Mouse (Mus musculus) midbrain, embryonic 10.5 days (tissue): Measurements from ENCODE around the gene Apoa4. TPM values are rescaled to one million over a fixed set of nuclear protein-coding genes. Genes with fewer than 3 reads are reported as not detected.

Source experiments
- DNase-seq: peaks from one replicate; pipeline ENCODE4 v3.0.0-alpha.2; 2017; ENCODE audit warnings: low spot score
- H3K27ac ChIP-seq: fragments of 300-500 bp; sonication (generic); replicated peaks from 2 replicates; pipeline ENCODE4 v1.5.1; 2016; ENCODE audit warnings: mild to moderate bottlenecking
- H3K27me3 ChIP-seq: fragments of 300-500 bp; sonication (generic); 2 replicates; pipeline ENCODE4 v1.6.1; 2016; ENCODE audit warnings: low read depth, mild to moderate bottlenecking; ENCODE audit not compliant: poor library complexity, severe bottlenecking
- H3K36me3 ChIP-seq: fragments of 300-500 bp; sonication (generic); 2 replicates; pipeline ENCODE4 v1.6.1; 2016; ENCODE audit warnings: mild to moderate bottlenecking, moderate library complexity
- H3K4me1 ChIP-seq: fragments of 300-500 bp; sonication (generic); 2 replicates; pipeline ENCODE4 v1.6.1; 2016
- H3K4me3 ChIP-seq: fragments of 300-500 bp; sonication (generic); 2 replicates; pipeline ENCODE4 v1.5.1; 2016; ENCODE audit warnings: mild to moderate bottlenecking, moderate library complexity
- H3K9me3 ChIP-seq: fragments of 300-500 bp; sonication (generic); replicated peaks from 2 replicates; pipeline ENCODE4 v1.6.1; 2016; ENCODE audit warnings: mild to moderate bottlenecking
- WGBS: fragments of 180-500 bp; shearing (Covaris S2); methylation state at CpG from one replicate; pipeline ENCODE4 v1.1.7; 2016; 5-methylcytosine and 5-hydroxymethylcytosine counted together
- polyA plus RNA-seq: library from polyadenylated mRNA; unstranded; fragments of >200 nt; fragmentation: Nextera tagmentation; extraction: Ambion mirVana; gene quantifications from 2 replicates; pipeline ENCODE4 v1.2.1, GENCODE M21; 2016

The Apoa4 gene
- polyA plus RNA-seq, 1 experiment from 2014 or later, result not detected

- WGBS, result 89% methylated on average over 7 of the region's 7 CpGs
- DNase-seq, result no peak
- Histone ChIP-seq H3K4me3 (no peak overlapping the region), H3K9me3 (no peaks in the 10 kb centered on the region), H3K4me1 (no peaks in the 10 kb centered on the region), H3K36me3 (no peaks in the 10 kb centered on the region), H3K27me3 (peaks cover 17% of the 10 kb centered on the region), H3K27ac (no peak overlapping the region)
These were observed 20.6 kb downstream of the Apoa4 start for GRCm38 (mm10) chr9:46261131-46261530.

- H3K4me1 ChIP-seq, result peaks cover 8% of the 10 kb centered on the region
- H3K27ac ChIP-seq, result no peak within 1 kb of the TSS
- DNase-seq, result no peak
- H3K27me3 ChIP-seq, result peaks cover 40% of the 10 kb centered on the region
- H3K4me3 ChIP-seq, result no peak within 1 kb of the TSS
- 70% methylated on average over 7 of the region's 7 CpGs for WGBS
- H3K9me3 ChIP-seq, result no peaks in the 10 kb centered on the region
- no peaks in the 10 kb centered on the region for H3K36me3 ChIP-seq
These were observed 27.9 kb downstream of the Apoa4 start, which contains the start of gene Apoa5 for GRCm38 (mm10) chr9:46268343-46268873. Gene Apoa5 (plus strand): TSS chr9:46268633.

DNA sequence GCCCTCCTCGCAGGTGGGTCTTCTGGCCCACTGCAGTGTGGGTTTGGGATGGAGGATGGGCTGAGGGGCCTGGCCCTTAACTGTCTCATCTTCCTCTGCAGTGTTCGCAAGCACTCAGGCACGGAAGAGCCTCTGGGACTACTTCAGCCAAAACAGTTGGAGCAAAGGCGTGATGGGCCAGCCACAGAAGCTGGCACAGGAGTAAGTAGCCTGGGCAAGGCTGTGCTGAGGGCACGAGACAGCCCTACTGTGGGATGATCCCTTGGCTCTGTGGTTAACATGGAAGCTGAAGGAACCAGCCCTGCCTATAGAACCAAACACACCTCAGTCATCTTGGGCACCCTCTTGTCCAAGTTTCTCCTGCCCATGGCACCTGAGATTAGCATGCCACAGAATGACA lies 28.6 kb downstream of the Apoa4 start:
- no peak for DNase-seq
- H3K27me3 ChIP-seq, result peaks cover 40% of the 10 kb centered on the region
- H3K9me3 ChIP-seq, result no peaks in the 10 kb centered on the region
- peaks cover 15% of the 10 kb centered on the region for H3K4me1 ChIP-seq
- H3K36me3 ChIP-seq, result no peaks in the 10 kb centered on the region
- 91% methylated on average over 5 of the region's 5 CpGs for WGBS
- H3K4me3 ChIP-seq, result no peak overlapping the region
- H3K27ac ChIP-seq, result no peak overlapping the region

- WGBS, result 95% methylated on average over 4 of the region's 4 CpGs
- Histone ChIP-seq H3K36me3 (peaks cover 15% of the 10 kb centered on the region), H3K27ac (no peak overlapping the region), H3K27me3 (peaks cover 40% of the 10 kb centered on the region), H3K9me3 (no peaks in the 10 kb centered on the region), H3K4me3 (no peak overlapping the region), H3K4me1 (peaks cover 18% of the 10 kb centered on the region)
- no peak for DNase-seq
These were observed 30.3 kb downstream of the Apoa4 start for GRCm38 (mm10) chr9:46270782-46271181.

- DNase-seq, result no peak
- peaks cover 28% of the 10 kb centered on the region for H3K36me3 ChIP-seq
- H3K27ac ChIP-seq, result no peak overlapping the region
- peaks cover 18% of the 10 kb centered on the region for H3K4me1 ChIP-seq
- peaks cover 40% of the 10 kb centered on the region for H3K27me3 ChIP-seq
- no peaks in the 10 kb centered on the region for H3K9me3 ChIP-seq
- H3K4me3 ChIP-seq, result peak overlapping the region; percentile 82; the same call in 1 of the 2 replicates
- 88% methylated on average over 9 of the region's 9 CpGs for WGBS
These were observed 31.6 kb downstream of the Apoa4 start for GRCm38 (mm10) chr9:46272070-46272469.

GRCm38 (mm10) chr9:46272677-46273454 lies 32.4 kb downstream of the Apoa4 start, which contains the start of gene Zpr1:
Gene Zpr1 (plus strand): TSS chr9:46273064.
- DNase-seq, result peak; percentile 92
- H3K4me3 ChIP-seq, result peak within 1 kb of the TSS; percentile 82
- no peaks in the 10 kb centered on the region for H3K9me3 ChIP-seq
- peaks cover 39% of the 10 kb centered on the region for H3K27me3 ChIP-seq
- H3K36me3 ChIP-seq, result peaks cover 36% of the 10 kb centered on the region
- H3K27ac ChIP-seq, result peak within 1 kb of the TSS; percentile 82
- 6% methylated on average over 45 of the region's 45 CpGs for WGBS
- peaks cover 18% of the 10 kb centered on the region for H3K4me1 ChIP-seq

DNA sequence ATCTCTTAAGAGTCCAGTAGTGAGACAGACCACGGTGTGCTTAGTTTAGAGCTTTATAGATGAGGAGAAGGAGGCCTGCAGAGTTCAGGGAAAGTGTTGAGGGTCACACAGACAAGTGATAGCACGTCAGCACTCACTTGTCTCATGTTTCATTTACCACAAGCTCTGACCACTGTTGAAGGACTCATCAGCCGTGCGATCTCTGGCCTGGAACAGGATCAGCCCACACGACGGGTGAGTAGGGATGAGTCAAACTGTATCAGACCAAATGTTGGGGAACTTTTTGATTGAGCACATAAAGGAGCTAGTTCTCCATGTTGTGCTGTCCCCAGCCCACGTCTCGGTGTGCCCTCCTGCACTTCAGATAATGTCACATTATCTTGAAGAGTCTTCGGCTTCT lies 34.0 kb downstream of the Apoa4 start:
- no peak overlapping the region for H3K27ac ChIP-seq
- peaks cover 18% of the 10 kb centered on the region for H3K4me1 ChIP-seq
- H3K27me3 ChIP-seq, result peaks cover 23% of the 10 kb centered on the region
- no peaks in the 10 kb centered on the region for H3K9me3 ChIP-seq
- no peak for DNase-seq
- H3K4me3 ChIP-seq, result peak overlapping the region; percentile 82; the same call in 1 of the 2 replicates
- H3K36me3 ChIP-seq, result peaks cover 50% of the 10 kb centered on the region
- 94% methylated on average over 9 of the region's 9 CpGs for WGBS

DNA sequence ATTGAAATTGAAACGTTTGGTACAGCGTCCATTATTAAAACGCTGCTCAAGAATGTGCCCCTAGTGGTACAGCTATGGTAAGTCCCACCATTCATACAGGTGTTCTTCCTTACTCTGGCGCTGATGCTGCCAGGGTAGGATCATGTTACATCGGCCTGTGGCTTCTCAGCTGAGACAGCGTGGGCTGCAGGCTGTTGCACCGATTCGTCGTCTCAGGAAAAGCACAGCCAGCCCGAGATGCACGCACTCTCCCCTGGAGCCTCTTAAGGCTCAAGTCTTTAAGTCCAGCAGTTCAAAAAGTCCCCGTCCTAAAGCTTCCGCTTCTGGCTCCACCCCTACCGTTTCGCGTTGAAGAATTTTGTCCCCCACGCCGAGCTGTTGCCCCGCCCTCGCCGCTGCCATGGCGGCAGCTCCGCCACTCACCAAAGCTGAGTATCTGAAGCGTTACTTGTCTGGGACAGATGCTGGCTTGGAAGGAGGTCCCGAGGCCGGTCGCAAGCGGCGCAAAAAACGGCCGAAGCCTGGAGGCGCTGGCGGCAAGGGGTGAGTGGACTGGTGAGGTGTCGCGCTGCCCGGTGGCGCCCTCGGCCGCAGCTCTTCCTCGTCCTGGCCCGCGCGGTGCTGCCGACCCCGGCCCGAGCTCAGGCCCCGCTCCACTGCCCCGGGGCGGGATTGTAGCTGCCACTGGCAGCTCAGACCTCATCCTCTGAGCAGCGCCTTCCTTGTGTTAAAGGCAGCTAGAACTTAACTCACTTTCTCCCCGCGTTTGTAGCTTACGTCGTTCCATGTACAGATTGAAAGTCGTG lies 42.3 kb downstream of the Apoa4 start, which contains the start of gene Bud13:
TSS of gene Bud13 (plus strand) at position 378 of the 806 bp plus-strand sequence.
- H3K27ac ChIP-seq, result peak within 1 kb of the TSS; percentile 89
- H3K27me3 ChIP-seq, result no peaks in the 10 kb centered on the region
- no peaks in the 10 kb centered on the region for H3K9me3 ChIP-seq
- DNase-seq, result peak; percentile 92
- H3K36me3 ChIP-seq, result peaks cover 61% of the 10 kb centered on the region
- H3K4me1 ChIP-seq, result peaks cover 18% of the 10 kb centered on the region
- under 1% methylated on average over 55 of the region's 55 CpGs for whole genome bisulfite sequencing
- peak within 1 kb of the TSS; percentile 90 for H3K4me3 ChIP-seq

Other genes starting within 250 kb of the Apoa4 start
- gene Pafah1b2, start 228.0 kb upstream of the Apoa4 start, polyA plus RNA-seq, result 276 and 298 TPM in 2 replicates
- 3.9 and 4.5 TPM in 2 replicates for gene Sik3, start 227.9 kb upstream of the Apoa4 start, polyA plus RNA-seq
- gene Apoa1, start 12.1 kb upstream of the Apoa4 start, polyA plus RNA-seq, result 0.65 and 1.2 TPM in 2 replicates
- gene Apoc3, start 5.1 kb upstream of the Apoa4 start, polyA plus RNA-seq, result not detected in 2 replicates
- not detected in 2 replicates for gene Apoa5, start 27.9 kb downstream of the Apoa4 start, polyA plus RNA-seq
- gene Zpr1, start 32.4 kb downstream of the Apoa4 start, polyA plus RNA-seq, result 62.6 and 69.2 TPM in 2 replicates
- gene Bud13, start 42.3 kb downstream of the Apoa4 start, polyA plus RNA-seq, result 28.4 and 29.7 TPM in 2 replicates
- 0.11 TPM in 1 of 2 replicates, not detected in the other for gene 4931429L15Rik, start 79.3 kb downstream of the Apoa4 start, polyA plus RNA-seq